Mouse (Mus musculus): Measurements from ENCODE around the gene Ssxb6.

Gene Ssxb6

GRCm38 (mm10) chrX:8548155-8548554, at the start of gene Ssxb6:
Gene Ssxb6, minus strand, starts transcription at chrX:8548255.
- in situ Hi-C loops (cut with MboI, MseI), result loop anchor here (5.0 kb wide), 1 partner anchor 39 kb away; no protein-coding TSS in a partner anchor

GRCm38 (mm10) chrX:8591716-8592115, 43.7 kb upstream of the Ssxb6 start, which contains the start of gene Ssxb3:
Gene Ssxb3, minus strand, starts transcription at chrX:8591816.
- in situ Hi-C loops (cut with MboI, MseI), result loop anchor here (5.0 kb wide), 1 partner anchor 229 kb away; no protein-coding TSS in a partner anchor

- in situ Hi-C loops (cut with MboI, MseI), result no loop called here
Measured at GRCm38 (mm10) chrX:8524854-8525253, 23.2 kb downstream of the Ssxb6 start, which contains the start of gene Gm14459. Gene Gm14459, minus strand, starts transcription at chrX:8524954.
